Mouse (Mus musculus) midbrain, embryonic 11.5 days (tissue): Measurements from ENCODE around the gene Gabrg3. TPM values are rescaled to one million over a fixed set of nuclear protein-coding genes. Genes with fewer than 3 reads are reported as not detected.
A peak's percentile ranks its signal among the peaks of the same experiment; 100 is the strongest.

Experiments used
- ATAC-seq: fragments of 200-750 bp; cut with Nextera tagmentation; 2 replicates; pipeline ENCODE4 v1.8.0; 2017; ENCODE audit warnings: moderate TSS enrichment, moderate library complexity; ENCODE audit not compliant: low FRiP score
- DNase-seq: peaks from one replicate; pipeline ENCODE4 v3.0.0; 2015; ENCODE audit warnings: low spot score; ENCODE audit errors: missing footprints
- H3K27ac ChIP-seq: fragments of 300-500 bp; sonication (generic); 2 replicates; pipeline ENCODE4 v1.5.1; 2014; ENCODE audit warnings: low read depth, low read length
- H3K27me3 ChIP-seq: fragments of 300-500 bp; sonication (generic); 2 replicates; pipeline ENCODE4 v1.6.1; 2014; ENCODE audit warnings: mild to moderate bottlenecking, low read length, moderate library complexity, mixed read lengths; ENCODE audit not compliant: control insufficient read depth, insufficient read depth
- H3K36me3 ChIP-seq: fragments of 300-500 bp; sonication (generic); 2 replicates; pipeline ENCODE4 v1.6.1; 2014; ENCODE audit warnings: mild to moderate bottlenecking, low read length, moderate library complexity, mixed read lengths; ENCODE audit not compliant: control insufficient read depth, insufficient read depth
- H3K4me1 ChIP-seq: fragments of 300-500 bp; sonication (generic); 2 replicates; pipeline ENCODE4 v1.6.1; 2014; ENCODE audit warnings: low read length; ENCODE audit not compliant: control insufficient read depth, insufficient read depth
- H3K4me2 ChIP-seq: fragments of 300-500 bp; sonication (generic); 2 replicates; pipeline ENCODE4 v1.6.1; 2014; ENCODE audit warnings: mild to moderate bottlenecking, moderate library complexity
- H3K4me3 ChIP-seq: fragments of 300-500 bp; sonication (generic); 2 replicates; pipeline ENCODE4 v1.5.1; 2014; ENCODE audit warnings: low read depth, low read length
- H3K9ac ChIP-seq: fragments of 300-500 bp; sonication (generic); 2 replicates; pipeline ENCODE4 v1.6.1; 2014; ENCODE audit warnings: low read length
- H3K9me3 ChIP-seq: fragments of 300-500 bp; sonication (generic); 2 replicates; pipeline ENCODE4 v1.6.1; 2016; ENCODE audit warnings: low read length; ENCODE audit not compliant: control insufficient read depth
- WGBS: fragments of 180-500 bp; shearing (Covaris S2); extraction: QIAGEN DNeasy Blood & Tissue Kit; methylation state at CpG from one replicate; pipeline ENCODE4 v1.1.7; 2014; 5-methylcytosine and 5-hydroxymethylcytosine counted together
- polyA plus RNA-seq: library from polyadenylated mRNA; unstranded; fragments of >200 nt; fragmentation: Nextera tagmentation; extraction: Ambion mirVana; gene quantifications from 2 replicates; pipeline ENCODE4 v1.2.1, GENCODE M21; 2014

The Gabrg3 gene
- polyA plus RNA-seq, 1 experiment from 2014 or later: 0.31 TPM

GRCm38 (mm10) chr7:56914862-56915261 is 472.1 kb downstream of the Gabrg3 start:
- Histone ChIP-seq H3K36me3 (no peaks in the 10 kb centered on the region), H3K4me3 (no peak overlapping the region), H3K27me3 (no peaks in the 10 kb centered on the region), H3K9me3 (no peaks in the 10 kb centered on the region), H3K4me1 (no peaks in the 10 kb centered on the region), H3K9ac (no peak overlapping the region), H3K4me2 (no peak overlapping the region), H3K27ac (no peak overlapping the region)
- no peak for DNase-seq
- peak; percentile 92 for ATAC-seq
- 80% methylated on average over 2 of the region's 2 CpGs for WGBS

- Histone ChIP-seq H3K27me3 (no peaks in the 10 kb centered on the region), H3K4me2 (no peak overlapping the region), H3K36me3 (no peaks in the 10 kb centered on the region), H3K4me1 (no peaks in the 10 kb centered on the region), H3K9ac (no peak overlapping the region), H3K27ac (no peak overlapping the region), H3K9me3 (no peaks in the 10 kb centered on the region), H3K4me3 (no peak overlapping the region)
- 43% methylated on average over 4 of the region's 4 CpGs for WGBS
- DNase-seq (no peak), ATAC-seq (no peak)
Measured at GRCm38 (mm10) chr7:56899762-56900161, 487.2 kb downstream of the Gabrg3 start.

GRCm38 (mm10) chr7:56867314-56868075 is 519.5 kb downstream of the Gabrg3 start:
- Histone ChIP-seq H3K4me2 (no peak overlapping the region), H3K9ac (no peak overlapping the region), H3K9me3 (no peaks in the 10 kb centered on the region), H3K27me3 (no peaks in the 10 kb centered on the region), H3K27ac (no peak overlapping the region), H3K36me3 (no peaks in the 10 kb centered on the region), H3K4me3 (no peak overlapping the region), H3K4me1 (no peaks in the 10 kb centered on the region)
- WGBS: 93% methylated on average over 1 of the region's 1 CpGs
- no peak for ATAC-seq
- no peak for DNase-seq

GRCm38 (mm10) chr7:56843565-56843964 is 543.4 kb downstream of the Gabrg3 start:
- H3K4me1 ChIP-seq: no peaks in the 10 kb centered on the region
- no peak overlapping the region for H3K4me2 ChIP-seq
- H3K9ac ChIP-seq: no peak overlapping the region
- H3K9me3 ChIP-seq: no peaks in the 10 kb centered on the region
- H3K27me3 ChIP-seq: no peaks in the 10 kb centered on the region
- no peak overlapping the region for H3K4me3 ChIP-seq
- no peak overlapping the region for H3K27ac ChIP-seq
- H3K36me3 ChIP-seq: no peaks in the 10 kb centered on the region
- WGBS: 90% methylated on average over 5 of the region's 5 CpGs
- ATAC-seq (no peak), DNase-seq (no peak)

GRCm38 (mm10) chr7:56825446-56825845 is 561.5 kb downstream of the Gabrg3 start:
- Histone ChIP-seq H3K4me1 (no peaks in the 10 kb centered on the region), H3K36me3 (no peaks in the 10 kb centered on the region), H3K27me3 (no peaks in the 10 kb centered on the region), H3K4me2 (no peak overlapping the region), H3K27ac (no peak overlapping the region), H3K9ac (no peak overlapping the region), H3K4me3 (no peak overlapping the region), H3K9me3 (no peaks in the 10 kb centered on the region)
- DNase-seq: no peak
- WGBS: 90% methylated on average over 6 of the region's 6 CpGs
- ATAC-seq: no peak

DNA sequence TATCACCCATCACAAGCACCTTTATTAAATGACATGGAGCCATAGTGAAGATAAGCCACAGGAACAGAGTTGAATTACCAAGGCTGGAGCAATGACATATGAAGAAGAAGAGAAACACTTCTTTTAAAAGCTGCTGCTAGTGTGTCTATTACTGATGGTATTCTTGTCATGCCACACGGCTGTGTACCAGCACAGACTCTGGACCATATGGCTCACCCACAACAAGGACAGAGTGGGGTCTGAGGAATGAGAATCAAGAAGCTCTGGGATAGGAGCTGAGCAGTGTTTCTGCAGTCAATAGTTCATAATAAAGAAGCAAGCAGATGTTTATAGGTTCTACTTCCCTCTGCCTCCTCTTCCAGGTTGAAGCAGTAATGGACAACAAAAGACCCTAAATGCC is 585.1 kb downstream of the Gabrg3 start:
- H3K4me3 ChIP-seq: no peak overlapping the region
- H3K36me3 ChIP-seq: no peaks in the 10 kb centered on the region
- no peak overlapping the region for H3K4me2 ChIP-seq
- no peaks in the 10 kb centered on the region for H3K9me3 ChIP-seq
- WGBS: 88% methylated on average over 1 of the region's 1 CpGs
- H3K27me3 ChIP-seq: no peaks in the 10 kb centered on the region
- ATAC-seq (no peak), DNase-seq (no peak)
- H3K9ac ChIP-seq: no peak overlapping the region
- H3K27ac ChIP-seq: no peak overlapping the region
- H3K4me1 ChIP-seq: no peaks in the 10 kb centered on the region

- Histone ChIP-seq H3K27me3 (no peaks in the 10 kb centered on the region), H3K4me3 (no peak overlapping the region), H3K4me1 (no peaks in the 10 kb centered on the region), H3K4me2 (no peak overlapping the region), H3K36me3 (no peaks in the 10 kb centered on the region), H3K9ac (no peak overlapping the region), H3K27ac (no peak overlapping the region), H3K9me3 (no peaks in the 10 kb centered on the region)
- ATAC-seq: no peak
- 78% methylated on average over 1 of the region's 1 CpGs for WGBS
- DNase-seq: no peak
Measured at GRCm38 (mm10) chr7:56779122-56779521, 607.9 kb downstream of the Gabrg3 start.

- 0 out of 2 replicates have a peak, but pooled peaks cover 2% of the 10 kb centered on the region for H3K4me1 ChIP-seq
- H3K36me3 ChIP-seq: no peaks in the 10 kb centered on the region
- DNase-seq (no peak), ATAC-seq (no peak)
- WGBS: 69% methylated on average over 4 of the region's 4 CpGs
- H3K27ac ChIP-seq: no peak overlapping the region
- H3K27me3 ChIP-seq: no peaks in the 10 kb centered on the region
- H3K4me2 ChIP-seq: no peak overlapping the region
- no peak overlapping the region for H3K9ac ChIP-seq
- H3K9me3 ChIP-seq: no peaks in the 10 kb centered on the region
- H3K4me3 ChIP-seq: no peak overlapping the region
Measured at GRCm38 (mm10) chr7:56768216-56768615, 618.8 kb downstream of the Gabrg3 start.

DNA sequence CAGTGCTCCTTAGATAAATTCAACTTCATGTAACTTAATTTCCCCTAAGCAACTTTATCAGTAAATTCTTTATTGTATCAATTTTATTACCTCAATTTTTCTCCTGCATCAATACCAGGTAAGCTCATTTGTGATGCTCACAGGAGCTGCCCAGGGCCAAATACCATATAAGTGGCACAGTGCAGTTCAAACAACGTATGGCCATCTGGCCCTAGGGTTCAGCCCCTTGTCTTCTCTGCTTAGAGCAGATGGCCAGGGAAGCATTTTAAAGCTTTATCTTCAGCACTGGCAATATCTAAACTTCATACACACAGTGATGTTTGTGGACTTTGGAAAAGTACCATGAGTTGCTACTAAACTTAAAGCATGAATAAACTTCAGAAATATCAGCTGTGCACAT is 619.2 kb downstream of the Gabrg3 start:
- Histone ChIP-seq H3K9ac (no peak overlapping the region), H3K4me1 (0 out of 2 replicates have a peak, but pooled peaks cover 2% of the 10 kb centered on the region), H3K9me3 (no peaks in the 10 kb centered on the region), H3K4me3 (no peak overlapping the region), H3K27me3 (no peaks in the 10 kb centered on the region), H3K27ac (no peak overlapping the region), H3K36me3 (no peaks in the 10 kb centered on the region), H3K4me2 (no peak overlapping the region)
- no peak for DNase-seq
- 77% methylated on average over 1 of the region's 1 CpGs for WGBS
- ATAC-seq: no peak
